Mouse (Mus musculus): ENCODE measurements around the gene Nkrf.

GRCm38 (mm10) chrX:36841698-36842097 lies 61.0 kb downstream of the Nkrf start:
- no peak for TF ChIP-seq MAFK (IDR thresholded peaks at IDR 0.05; ENCODE audit: insufficient read depth, low read depth, low read length)
- TF ChIP-seq ZC3H11A (IDR thresholded peaks at IDR 0.05; ENCODE audit: borderline replicate concordance, low read depth, low read length): no peak

Data from ES-E14 (cell line).